Mouse (Mus musculus) bone marrow, adult 2 months (tissue): Measurements from ENCODE around the gene Plekhb2.

Experiments used
- CTCF ChIP-seq: fragments of 200-500 bp; IDR thresholded peaks from 2 replicates; pipeline ENCODE4 v1.5.1; 2011; ENCODE audit warnings: low read length, control low read depth; ENCODE audit not compliant: control insufficient read depth, insufficient read depth
- POLR2A ChIP-seq: fragments of 200-500 bp; IDR thresholded peaks from 2 replicates; pipeline ENCODE4 v1.6.1; 2011; ENCODE audit warnings: low read depth, mild to moderate bottlenecking, control low read depth, low read length, borderline replicate concordance; ENCODE audit not compliant: control insufficient read depth

DNA sequence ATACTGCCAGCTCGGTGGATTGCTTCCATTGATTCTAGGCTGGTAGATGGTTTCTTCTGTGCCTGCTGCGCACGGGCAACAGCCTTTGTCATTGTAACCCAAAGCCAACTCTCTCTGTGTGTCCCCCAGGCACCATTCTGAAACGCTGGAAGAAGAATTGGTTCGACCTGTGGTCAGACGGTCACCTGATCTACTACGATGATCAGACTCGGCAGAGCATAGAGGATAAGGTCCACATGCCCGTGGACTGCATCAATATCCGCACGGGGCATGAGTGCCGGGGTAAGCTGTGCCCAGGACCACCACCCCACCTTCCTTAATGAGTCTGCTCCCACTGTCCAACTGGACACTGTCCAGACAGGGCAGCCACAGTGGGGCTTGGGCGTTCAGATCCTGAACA is 13.1 kb downstream of the Plekhb2 start:
- TF ChIP-seq POLR2A (no peak), CTCF (no peak)
